Mouse (Mus musculus): Measurements from ENCODE around the gene E130218I03Rik.
A peak's percentile ranks its signal among the peaks of the same experiment; 100 is the strongest.
"Not testable (repeated sequence)": the region's sequence is repeated elsewhere in the genome, so short reads cannot be mapped to it uniquely, and the experiment has no call there.

The E130218I03Rik gene

GRCm38 (mm10) chr4:134251241-134252130 lies 8.0 kb downstream of the E130218I03Rik start:
- no peak for DNase-seq (ENCODE audit: low read depth, low spot score)

DNA sequence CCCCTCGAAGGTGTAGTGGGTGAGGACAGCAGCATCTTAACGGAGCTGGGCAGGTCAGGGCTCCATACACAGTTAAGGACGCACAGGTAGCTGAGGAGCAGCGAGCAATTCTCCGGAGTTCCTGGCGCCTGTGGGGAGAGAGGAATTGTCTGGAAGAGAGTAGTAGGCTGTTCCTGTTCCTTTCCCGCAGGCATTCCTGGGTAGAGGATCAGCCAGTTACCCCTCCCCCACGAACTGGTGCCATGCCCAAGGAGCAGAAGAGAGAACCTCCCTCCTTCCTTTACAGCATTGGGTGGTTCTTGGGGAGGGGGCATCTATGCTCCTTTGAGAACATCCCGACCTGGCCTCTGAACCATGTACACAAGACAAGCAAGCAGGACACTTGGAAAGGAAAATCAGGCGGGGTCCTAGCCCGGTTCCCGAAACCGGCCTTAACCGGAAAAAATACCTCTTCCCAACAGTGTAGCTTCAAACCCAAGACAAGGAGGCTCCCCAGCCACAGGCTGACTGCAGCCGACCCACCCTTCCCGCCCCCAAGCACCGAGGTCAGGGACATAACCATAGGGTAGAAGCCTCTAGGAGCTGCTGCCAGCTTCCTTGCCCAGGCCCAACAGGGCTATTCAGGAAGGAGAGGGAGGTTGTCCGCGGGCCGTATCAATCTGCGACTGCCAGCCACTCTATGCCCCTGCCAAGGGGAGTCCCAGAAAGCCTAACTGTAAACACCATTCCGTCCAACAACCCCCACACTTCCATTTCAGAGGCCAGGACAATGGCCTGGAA lies 8.9 kb downstream of the E130218I03Rik start:
- DNase-seq (ENCODE audit: low read depth, low spot score): no peak

DNA sequence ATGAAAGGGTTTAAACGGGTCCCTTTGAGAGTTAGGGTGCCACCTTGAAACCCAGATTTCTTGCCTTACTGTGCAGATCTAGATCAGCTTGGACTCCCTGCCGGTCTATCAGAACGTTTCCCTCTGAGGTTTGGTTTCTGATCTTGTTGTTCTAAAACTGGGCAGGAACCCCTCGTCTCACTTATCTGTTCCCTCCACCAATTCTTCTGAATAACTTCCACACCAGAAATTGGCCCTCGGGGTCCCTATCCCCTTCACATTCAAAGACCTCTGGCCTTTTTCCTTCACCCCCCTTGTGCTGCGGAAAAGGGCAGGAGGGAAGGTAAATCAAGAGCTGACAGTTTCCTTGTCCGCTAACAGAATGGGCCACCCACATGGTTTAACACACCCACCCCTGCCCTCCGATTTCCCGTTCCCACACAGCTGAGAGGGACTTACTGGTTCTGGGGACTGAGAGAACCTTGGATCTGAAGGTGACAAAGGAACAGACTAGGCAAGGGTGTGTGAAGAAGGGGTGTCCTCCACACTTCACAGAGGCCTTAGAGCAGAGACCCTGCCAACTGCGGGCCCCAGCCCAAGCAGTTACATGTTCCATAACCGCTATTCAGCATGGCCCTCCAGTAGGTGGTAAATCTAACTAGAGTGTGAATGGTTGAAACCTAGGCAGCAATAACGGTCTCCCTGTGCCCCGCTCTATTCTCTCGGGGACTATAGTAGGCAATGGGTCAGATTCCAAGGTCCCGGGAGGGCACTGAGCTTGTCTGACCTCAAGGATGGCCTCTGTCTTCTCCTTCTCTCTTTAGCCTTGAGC lies 9.7 kb downstream of the E130218I03Rik start:
- no peak for DNase-seq (ENCODE audit: low read depth, low spot score)

DNA sequence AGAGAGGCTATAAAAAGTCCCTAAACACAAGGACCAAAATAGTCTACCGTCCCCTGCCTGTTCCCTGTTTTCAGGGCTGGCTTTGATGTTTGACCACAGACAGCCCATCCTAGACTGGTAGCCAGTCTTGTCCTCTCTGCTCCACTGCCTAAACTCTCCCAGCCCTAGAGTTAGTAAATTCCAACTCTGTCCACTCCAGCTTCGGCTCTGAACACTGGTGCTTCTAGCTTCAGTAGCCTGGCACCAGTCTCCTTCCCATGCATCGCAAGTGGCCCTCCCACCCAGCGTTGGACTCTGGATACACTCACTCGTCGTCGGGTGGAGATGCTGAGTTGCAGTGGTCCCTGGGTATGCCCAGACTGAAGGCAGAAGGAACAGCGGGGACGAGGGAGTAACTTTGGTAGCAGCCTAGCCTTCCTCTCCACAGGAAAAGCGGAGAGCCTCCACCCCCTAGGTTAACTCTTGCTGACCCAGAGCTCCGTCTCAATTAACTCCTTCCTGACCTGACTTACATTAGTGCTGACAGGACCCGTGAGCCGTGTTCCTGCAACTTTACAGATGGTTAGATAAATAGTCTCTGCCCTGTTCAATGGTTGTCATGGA lies 10.4 kb downstream of the E130218I03Rik start, which contains the start of gene Grrp1:
Gene Grrp1 (minus strand): TSS at position 385 of the 603 bp plus-strand sequence.
- DNase-seq (ENCODE audit: low read depth, low spot score): no peak

DNA sequence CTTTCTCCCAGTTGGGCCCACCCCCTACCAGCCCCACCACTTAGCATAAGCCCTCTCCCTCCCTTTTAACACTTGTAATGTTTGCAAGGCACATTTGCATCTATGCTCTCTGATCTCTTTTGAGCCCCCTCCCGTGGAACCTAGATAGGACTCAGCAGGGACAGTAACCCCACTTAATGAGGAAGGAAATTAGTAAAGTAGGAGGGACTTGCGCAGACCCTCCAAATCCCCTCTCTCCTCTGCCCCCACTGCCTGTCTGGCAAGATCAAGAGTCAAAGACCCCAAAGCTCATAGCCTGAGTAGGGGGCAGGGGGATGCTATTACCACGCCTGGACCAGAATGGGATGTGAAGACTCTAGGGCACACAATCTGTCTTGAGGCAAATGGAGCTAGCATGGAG lies 11.4 kb downstream of the E130218I03Rik start:
- DNase-seq (ENCODE audit: low read depth, low spot score): no peak

GRCm38 (mm10) chr4:134255854-134256253 lies 12.4 kb downstream of the E130218I03Rik start:
- DNase-seq (ENCODE audit: low read depth, low spot score): no peak

GRCm38 (mm10) chr4:134256407-134257197 lies 13.1 kb downstream of the E130218I03Rik start:
- DNase-seq (ENCODE audit: low read depth, low spot score): no peak

- DNase-seq (ENCODE audit: low read depth, low spot score): no peak
Measured at GRCm38 (mm10) chr4:134257198-134258009, 13.9 kb downstream of the E130218I03Rik start.

DNA sequence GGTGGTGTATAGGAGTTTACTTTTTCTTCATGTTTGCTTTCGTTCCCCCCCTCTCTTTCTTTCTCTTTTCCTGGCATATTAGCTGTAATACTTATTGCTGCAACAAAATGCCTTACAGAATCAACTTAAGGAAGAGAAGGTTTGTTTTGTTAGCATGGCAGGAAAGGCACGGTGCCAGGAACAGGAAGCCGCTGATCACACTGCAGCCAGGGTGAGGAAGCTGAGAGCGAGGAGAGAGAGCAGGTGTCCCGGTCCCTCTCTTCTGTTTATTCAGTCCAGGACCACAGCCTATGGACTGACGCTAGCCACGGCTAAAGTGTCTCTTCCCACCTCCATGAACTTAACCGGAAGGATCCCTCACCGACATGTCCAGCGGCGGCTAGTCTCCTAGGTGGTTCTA lies 14.9 kb downstream of the E130218I03Rik start:
- no peak for DNase-seq (ENCODE audit: low read depth, low spot score)

DNA sequence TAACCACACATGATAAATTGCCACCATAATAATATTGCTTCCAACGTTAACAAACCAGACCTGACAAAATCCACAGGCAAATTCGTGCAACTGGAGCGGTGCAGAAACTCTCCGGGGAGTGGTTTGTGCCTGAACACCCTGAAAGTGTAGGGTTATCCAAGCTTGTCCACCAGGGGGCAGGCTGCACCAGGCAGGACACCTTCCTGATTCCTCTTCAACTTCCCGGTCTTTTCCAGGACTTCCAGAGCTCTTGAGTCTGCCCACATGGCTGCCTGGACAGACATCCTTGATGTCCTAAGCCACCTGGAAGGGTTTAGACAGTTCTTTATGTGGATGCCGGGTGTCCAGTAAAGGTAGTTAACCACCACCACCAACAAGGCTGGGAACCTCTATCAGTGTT lies 19.7 kb downstream of the E130218I03Rik start:
- DNase-seq (ENCODE audit: low read depth, low spot score): no peak

GRCm38 (mm10) chr4:134265860-134266585 lies 22.6 kb downstream of the E130218I03Rik start:
- no peak for DNase-seq (ENCODE audit: low read depth, low spot score)

DNA sequence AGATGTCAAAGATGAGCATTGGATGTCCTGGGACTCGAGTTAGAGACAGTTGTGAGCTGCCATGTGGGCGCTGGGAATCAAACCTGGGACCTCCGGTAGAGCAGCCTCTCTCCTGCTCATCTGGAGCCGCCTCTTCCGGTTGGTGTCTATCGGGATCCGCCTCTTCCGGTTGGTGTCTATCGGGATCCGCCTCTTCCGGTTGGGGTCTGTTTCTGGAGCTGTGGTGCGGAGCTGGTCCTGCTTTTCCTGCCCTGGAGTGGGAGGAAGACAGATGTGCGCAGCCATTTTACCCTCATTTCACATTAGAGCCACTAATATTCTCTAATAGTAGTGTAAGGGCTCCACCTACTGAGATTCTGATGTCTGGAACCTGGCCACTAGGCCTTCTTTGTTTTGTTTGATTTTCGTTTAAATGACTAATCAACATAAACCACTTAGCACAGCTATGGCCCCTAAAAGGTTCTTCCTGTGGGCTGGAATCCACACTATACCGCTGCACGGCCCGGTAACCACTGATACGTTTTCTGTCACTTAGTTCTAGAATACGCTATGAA lies 24.7 kb downstream of the E130218I03Rik start:
- DNase-seq (ENCODE audit: low read depth, low spot score): no peak

DNA sequence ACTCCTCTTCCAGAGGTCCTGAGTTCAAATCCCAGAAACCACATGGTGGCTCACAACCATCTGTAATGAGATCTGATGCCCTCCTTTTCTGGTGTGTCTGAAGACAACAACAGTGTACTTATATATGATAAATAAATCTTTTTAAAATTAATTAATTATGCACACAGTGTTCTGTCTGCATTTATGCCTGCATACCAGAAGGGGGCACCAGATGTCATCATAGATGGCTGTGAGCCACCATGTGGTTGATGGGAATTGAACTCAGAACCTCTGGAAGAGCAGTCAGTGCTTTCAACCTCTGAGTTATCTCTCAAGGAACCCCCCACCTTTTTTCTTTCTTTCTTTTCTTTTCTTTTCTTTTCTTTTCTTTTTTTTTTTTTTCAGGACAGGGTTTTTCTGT lies 26.2 kb downstream of the E130218I03Rik start:
- DNase-seq (ENCODE audit: low read depth, low spot score): not testable (repeated sequence)

DNA sequence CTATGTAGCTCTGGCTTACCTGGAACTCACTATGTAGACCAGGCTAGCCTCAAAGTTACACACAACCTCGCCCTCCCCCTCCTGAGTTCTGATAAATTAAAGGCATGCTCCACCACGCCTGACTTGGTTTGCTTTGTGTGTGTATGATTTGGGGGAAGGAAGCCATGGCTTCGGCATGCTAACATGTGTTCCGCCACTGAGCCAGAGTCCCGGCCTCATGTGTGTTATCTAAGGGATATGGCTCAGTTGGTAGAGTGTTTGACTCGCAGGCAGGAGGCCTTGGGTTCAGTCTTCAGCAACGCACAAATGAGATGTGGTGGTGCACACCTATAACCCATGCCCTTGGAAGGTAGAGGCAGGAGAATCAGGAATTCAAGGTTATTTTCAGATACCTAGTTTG lies 28.5 kb downstream of the E130218I03Rik start:
- no peak for DNase-seq (ENCODE audit: low read depth, low spot score)

- no peak for DNase-seq (ENCODE audit: low read depth, low spot score)
Measured at GRCm38 (mm10) chr4:134272731-134273416, 29.4 kb downstream of the E130218I03Rik start.

- DNase-seq (ENCODE audit: low read depth, low spot score): peak; percentile 68
Measured at GRCm38 (mm10) chr4:134273417-134274345, 30.2 kb downstream of the E130218I03Rik start.

DNA sequence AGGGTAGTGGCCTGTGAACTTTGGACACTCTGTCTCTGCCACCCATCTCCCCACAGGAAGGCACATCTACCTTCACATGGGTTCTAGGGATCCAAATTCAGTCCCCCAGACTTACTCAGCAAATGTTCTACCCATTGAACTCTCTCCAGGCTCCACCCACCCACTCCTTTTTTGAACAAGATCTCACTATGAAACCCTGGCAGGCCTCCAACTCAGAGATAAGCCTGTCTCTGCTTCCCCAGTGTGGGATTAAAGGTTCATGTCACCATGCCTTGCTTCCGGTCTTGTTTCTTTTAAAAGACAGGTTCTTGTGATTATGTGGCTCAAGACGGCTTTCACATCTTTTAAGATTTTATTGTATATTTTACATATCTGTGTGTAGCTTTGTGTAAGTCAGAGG lies 41.5 kb downstream of the E130218I03Rik start:
- DNase-seq (ENCODE audit: low read depth, low spot score): no peak

All from forelimb bud, embryonic 11.5 days (tissue).